In genomic region chr5:106038321-106038720, GRCm38 (mm10) we compare ENCODE assay signal across 28 mouse cellular contexts.
"Had no signal": no experiment of that assay in that cellular context is flagged by ENCODE, and none has a peak within 500 bp of the region (broad histone marks: within the 10 kb centered on the region; RNA-seq: fewer than 3 reads in every experiment).

No protein-coding gene starts in this region.

- H3K9ac ChIP-seq: embryonic facial prominence, embryonic 12.5 days; embryonic facial prominence, embryonic 13.5 days; embryonic facial prominence, embryonic 15.5 days; forebrain, embryonic 12.5 days; forebrain, embryonic 13.5 days; forebrain, embryonic 15.5 days; forebrain, postnatal 0 days had no signal

- H3K27me3 ChIP-seq: embryonic facial prominence, embryonic 12.5 days; embryonic facial prominence, embryonic 13.5 days; embryonic facial prominence, embryonic 15.5 days; forebrain, embryonic 12.5 days; forebrain, embryonic 15.5 days had no signal

- H3K27ac ChIP-seq: embryonic facial prominence, embryonic 10.5 days; embryonic facial prominence, embryonic 12.5 days; embryonic facial prominence, embryonic 13.5 days; embryonic facial prominence, embryonic 15.5 days; forebrain, embryonic 10.5 days; forebrain, embryonic 12.5 days; forebrain, embryonic 13.5 days; forebrain, embryonic 15.5 days; gastrocnemius, adult 2 months; heart, adult 2 months had no signal

- H3K36me3 ChIP-seq: embryonic facial prominence, embryonic 10.5 days; embryonic facial prominence, embryonic 12.5 days; embryonic facial prominence, embryonic 13.5 days; embryonic facial prominence, embryonic 15.5 days; forebrain, embryonic 10.5 days; forebrain, embryonic 12.5 days; forebrain, embryonic 15.5 days had no signal

- ATAC-seq: forebrain, embryonic 13.5 days; forebrain, embryonic 14.5 days; forebrain, embryonic 15.5 days; forebrain, embryonic 16.5 days; forebrain, postnatal 0 days had no signal

- H3K9me3 ChIP-seq: embryonic facial prominence, embryonic 10.5 days; embryonic facial prominence, embryonic 12.5 days; embryonic facial prominence, embryonic 13.5 days; embryonic facial prominence, embryonic 15.5 days; forebrain, embryonic 10.5 days; forebrain, embryonic 12.5 days; forebrain, embryonic 13.5 days; forebrain, embryonic 15.5 days had no signal

- DNase-seq: cerebellum, adult 2 months; cerebellum, adult 8-10 months; cerebellum, adult 9-10 months; cerebellum, adult 9-11 months; cerebellum, postnatal 10 days; cerebellum, postnatal 14 days; cerebellum, postnatal 25 days; cerebellum, postnatal 36 days; embryo, embryonic 11 days; forebrain, postnatal 0 days; gastrocnemius, adult 2 months; gastrocnemius, postnatal 10 days; gastrocnemius, postnatal 14 days; gastrocnemius, postnatal 25 days; gastrocnemius, postnatal 36 days; heart, adult 18-20 months; heart, adult 2 months had no signal

- H3K4me3 ChIP-seq: embryonic facial prominence, embryonic 10.5 days; embryonic facial prominence, embryonic 12.5 days; embryonic facial prominence, embryonic 13.5 days; embryonic facial prominence, embryonic 15.5 days; erythroblast, embryonic 14.5 days; forebrain, embryonic 10.5 days; forebrain, embryonic 12.5 days; forebrain, embryonic 13.5 days; forebrain, embryonic 15.5 days; gastrocnemius, adult 2 months; heart, adult 2 months had no signal

- H3K4me1 ChIP-seq: embryonic facial prominence, embryonic 10.5 days; embryonic facial prominence, embryonic 12.5 days; embryonic facial prominence, embryonic 15.5 days; forebrain, embryonic 12.5 days; forebrain, embryonic 13.5 days had no signal

- H3K4me2 ChIP-seq: embryonic facial prominence, embryonic 12.5 days; embryonic facial prominence, embryonic 13.5 days; embryonic facial prominence, embryonic 15.5 days; forebrain, embryonic 12.5 days; forebrain, embryonic 13.5 days; forebrain, embryonic 15.5 days had no signal
